Mouse (Mus musculus) cerebellum, postnatal 14 days (tissue): ENCODE measurements around the gene Cyp1b1.

Experiments used
- DNase-seq, 2 experiments: peaks; one replicate each; pipeline ENCODE4 v3.0.0; 2021; ENCODE audit warnings: mixed read lengths in 2 of 2

Cyp1b1 gene

GRCm38 (mm10) chr17:79714931-79715637 is at the start of gene Cyp1b1:
TSS of gene Cyp1b1 (minus strand) at chr17:79715061.
- DNase-seq, result no peak

- no peak for DNase-seq
Observed at GRCm38 (mm10) chr17:79761841-79762240, 47.0 kb upstream of the Cyp1b1 start.

GRCm38 (mm10) chr17:79753831-79754230 is 39.0 kb upstream of the Cyp1b1 start:
- peak in 1 of 2 experiments; percentile 9 for DNase-seq

GRCm38 (mm10) chr17:79752836-79753235 is 38.0 kb upstream of the Cyp1b1 start:
- DNase-seq, result no peak

- no peak for DNase-seq
Observed at GRCm38 (mm10) chr17:79751661-79752191, 36.9 kb upstream of the Cyp1b1 start.

- DNase-seq, result no peak
Observed at GRCm38 (mm10) chr17:79749647-79750046, 34.8 kb upstream of the Cyp1b1 start.

- DNase-seq, result no peak
Observed at GRCm38 (mm10) chr17:79746954-79747353, 32.1 kb upstream of the Cyp1b1 start.

- DNase-seq, result no peak
Observed at GRCm38 (mm10) chr17:79746146-79746591, 31.3 kb upstream of the Cyp1b1 start.

GRCm38 (mm10) chr17:79745051-79745731 is 30.3 kb upstream of the Cyp1b1 start:
- DNase-seq, result no peak

- no peak for DNase-seq
Observed at GRCm38 (mm10) chr17:79743507-79743906, 28.6 kb upstream of the Cyp1b1 start.

GRCm38 (mm10) chr17:79742635-79743034 is 27.8 kb upstream of the Cyp1b1 start:
- DNase-seq, result no peak

GRCm38 (mm10) chr17:79738847-79739498 is 24.1 kb upstream of the Cyp1b1 start:
- no peak for DNase-seq

GRCm38 (mm10) chr17:79737598-79737997 is 22.7 kb upstream of the Cyp1b1 start:
- no peak for DNase-seq

- no peak for DNase-seq
Observed at GRCm38 (mm10) chr17:79733039-79733438, 18.2 kb upstream of the Cyp1b1 start.

- DNase-seq, result no peak
Observed at GRCm38 (mm10) chr17:79730988-79731387, 16.1 kb upstream of the Cyp1b1 start.

- DNase-seq, result no peak
Observed at GRCm38 (mm10) chr17:79728585-79729503, 14.0 kb upstream of the Cyp1b1 start.

- DNase-seq, result peak in 1 of 2 experiments; percentile 11
Observed at GRCm38 (mm10) chr17:79728053-79728584, 13.3 kb upstream of the Cyp1b1 start.

GRCm38 (mm10) chr17:79726613-79727012 is 11.8 kb upstream of the Cyp1b1 start:
- DNase-seq, result no peak

- DNase-seq, result no peak
Observed at GRCm38 (mm10) chr17:79720681-79721080, 5.8 kb upstream of the Cyp1b1 start.

- peak; percentile 86 to 88 for DNase-seq
Observed at GRCm38 (mm10) chr17:79715649-79716143, 835 bp upstream of the Cyp1b1 start.

- DNase-seq, result peak; percentile 22 to 27
Observed at GRCm38 (mm10) chr17:79714368-79714895, 429 bp downstream of the Cyp1b1 start.
